Mouse (Mus musculus) CD8-positive naive resting alpha-beta T cell, adult 2 months (primary cell): ENCODE measurements around the gene Uchl3.

Experiments
- DNase-seq, 2 experiments: peaks; one replicate each; pipeline ENCODE4 v3.0.0; 2022; ENCODE audit warnings: low read depth in 2 of 2, low spot score in 2 of 2

The Uchl3 gene

GRCm38 (mm10) chr14:101666536-101666935, 12.8 kb downstream of the Uchl3 start:
- no peak for DNase-seq

GRCm38 (mm10) chr14:101668626-101669025, 14.9 kb downstream of the Uchl3 start:
- DNase-seq = no peak

- DNase-seq = no peak
Observed at GRCm38 (mm10) chr14:101672226-101672625, 18.5 kb downstream of the Uchl3 start.

GRCm38 (mm10) chr14:101687696-101688095, 33.9 kb downstream of the Uchl3 start:
- DNase-seq = no peak

- DNase-seq = no peak
Observed at GRCm38 (mm10) chr14:101688406-101688805, 34.6 kb downstream of the Uchl3 start.

- no peak for DNase-seq
Observed at GRCm38 (mm10) chr14:101704479-101704878, 50.7 kb downstream of the Uchl3 start.

GRCm38 (mm10) chr14:101707088-101707487, 53.3 kb downstream of the Uchl3 start:
- DNase-seq = no peak

GRCm38 (mm10) chr14:101714414-101714813, 60.6 kb downstream of the Uchl3 start:
- no peak for DNase-seq

GRCm38 (mm10) chr14:101729237-101729971, 75.6 kb downstream of the Uchl3 start, which contains the start of the genes Gm9922 and Lmo7:
Gene Gm9922, minus strand, starts transcription at chr14:101729814.
Gene Lmo7, plus strand, starts transcription at chr14:101729957.
- no peak for DNase-seq

GRCm38 (mm10) chr14:101729972-101730692, 76.4 kb downstream of the Uchl3 start:
- DNase-seq = no peak

- DNase-seq = no peak
Observed at GRCm38 (mm10) chr14:101733542-101734303, 80.0 kb downstream of the Uchl3 start.

GRCm38 (mm10) chr14:101737501-101737900, 83.7 kb downstream of the Uchl3 start:
- DNase-seq = no peak
